ENCODE assay signal across 10 mouse cellular contexts in the genomic region with DNA sequence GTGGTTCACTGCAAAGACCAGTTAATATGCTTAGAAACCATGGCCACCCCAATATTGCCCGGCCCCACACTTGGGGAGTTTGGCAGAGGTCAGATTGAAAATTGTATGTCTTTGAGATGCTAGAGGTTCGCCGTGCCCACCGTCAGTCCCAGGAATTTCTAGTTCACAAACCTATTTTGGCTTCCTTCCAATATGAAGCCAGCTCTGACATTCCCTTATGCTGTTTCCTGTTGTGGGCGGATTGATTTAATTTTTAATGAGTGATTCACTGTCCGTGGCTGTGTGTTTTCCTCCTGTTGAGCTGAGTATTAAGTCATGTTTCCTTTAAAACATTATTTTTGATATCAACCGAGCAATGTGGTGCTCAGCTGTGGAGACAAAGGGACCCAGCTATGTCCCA.
DNase-seq lines count a peak whose midpoint lies in the region; ATAC-seq and TF ChIP-seq lines count a peak whose summit lies in the region.
"Had no signal": no experiment of that assay in that cellular context is flagged by ENCODE, and none has a peak within 500 bp of the region (broad histone marks: within the 10 kb centered on the region; RNA-seq: fewer than 3 reads in every experiment).

No protein-coding gene starts in this region.

- no peaks in the 10 kb centered on the region for H3K27me3 ChIP-seq in hindbrain, embryonic 15.5 days
- no peaks in the 10 kb centered on the region for H3K27me3 ChIP-seq in hindbrain, embryonic 12.5 days
- no peaks in the 10 kb centered on the region for H3K27me3 ChIP-seq in kidney, postnatal 0 days (ENCODE audit: insufficient read depth, low read length)

- TF ChIP-seq CTCF in brain, embryonic 14.5 days (IDR thresholded peaks at IDR 0.05; ENCODE audit: borderline replicate concordance, extremely low read depth, insufficient read depth, insufficient read length), result no peak
- TF ChIP-seq CTCF in kidney, postnatal 0 days (IDR thresholded peaks at IDR 0.05; ENCODE audit: low read depth), result no peak
- TF ChIP-seq CTCF in left cerebral cortex, adult 2 months (IDR thresholded peaks at IDR 0.05), result no peak

- H3K9me3 ChIP-seq in hindbrain, embryonic 15.5 days, result no peaks in the 10 kb centered on the region
- H3K9me3 ChIP-seq in hindbrain, embryonic 12.5 days (replicated peaks), result no peaks in the 10 kb centered on the region
- H3K9me3 ChIP-seq in kidney, postnatal 0 days (replicated peaks; ENCODE audit: low read length), result no peaks in the 10 kb centered on the region

- no peak overlapping the region for H3K4me2 ChIP-seq in hindbrain, embryonic 15.5 days
- H3K4me2 ChIP-seq in hindbrain, embryonic 12.5 days (replicated peaks), result no peak overlapping the region
- H3K4me2 ChIP-seq in kidney, postnatal 0 days (ENCODE audit: low read length), result no peak overlapping the region

- intact Hi-C loops in left cerebral cortex, adult 2 months (cut with DNase I), result no loop called here

- DNase-seq in 3T3-L1 (ENCODE audit: low read depth, low spot score), result peak; percentile 74
- DNase-seq in brain, embryonic 14.5 days (ENCODE audit: low read depth), result peak; percentile 40
- peak; percentile 48 for DNase-seq in kidney, postnatal 0 days (ENCODE audit: low spot score)
- DNase-seq in left cerebral cortex, adult 2 months (ENCODE audit: extremely low spot score in 1 of 2, low spot score in 2 of 2), result no peak
- DNase-seq in urinary bladder, postnatal 36 days (ENCODE audit: low spot score in 2 of 2), result no peak
- DNase-seq in thymus, postnatal 36 days, result no peak
- DNase-seq: adrenal gland, adult 8-10 months; right cerebral cortex, postnatal 14 days had no signal

- 38% methylated on average over 7 of the region's 7 CpGs for WGBS in hindbrain, embryonic 15.5 days
- WGBS in hindbrain, embryonic 12.5 days, result 64% methylated on average over 7 of the region's 7 CpGs
- 31% methylated on average over 7 of the region's 7 CpGs for WGBS in kidney, postnatal 0 days

- no peak overlapping the region for H3K4me3 ChIP-seq in hindbrain, embryonic 15.5 days
- no peak overlapping the region for H3K4me3 ChIP-seq in hindbrain, embryonic 12.5 days
- no peak overlapping the region for H3K4me3 ChIP-seq in kidney, postnatal 0 days (replicated peaks; ENCODE audit: low read depth, low read length)
- H3K4me3 ChIP-seq in left cerebral cortex, adult 2 months, result no peak overlapping the region

- H3K36me3 ChIP-seq in hindbrain, embryonic 15.5 days, result no peaks in the 10 kb centered on the region
- H3K36me3 ChIP-seq in hindbrain, embryonic 12.5 days, result no peaks in the 10 kb centered on the region
- H3K36me3 ChIP-seq in kidney, postnatal 0 days (ENCODE audit: insufficient read depth, low read length), result no peaks in the 10 kb centered on the region

- ATAC-seq in hindbrain, embryonic 15.5 days (ENCODE audit: low FRiP score, low read depth), result no peak
- no peak for ATAC-seq in hindbrain, embryonic 12.5 days (ENCODE audit: low FRiP score)
- ATAC-seq in kidney, postnatal 0 days (replicated peaks; ENCODE audit: low FRiP score, low read depth), result no peak

- no peak for TF ChIP-seq POLR2A in brain, embryonic 14.5 days (IDR thresholded peaks at IDR 0.05; ENCODE audit: borderline replicate concordance, extremely low read depth, insufficient read depth, insufficient read length, poor library complexity, severe bottlenecking)

- 0 out of 2 replicates have a peak overlapping the region, but pooled peaks have one; percentile 13 for H3K27ac ChIP-seq in hindbrain, embryonic 15.5 days (replicated peaks)
- H3K27ac ChIP-seq in hindbrain, embryonic 12.5 days, result no peak overlapping the region
- H3K27ac ChIP-seq in kidney, postnatal 0 days, result no peak overlapping the region
- no peak overlapping the region for H3K27ac ChIP-seq in left cerebral cortex, adult 2 months

- no peak overlapping the region; the same call in 1 of the 2 replicates for H3K9ac ChIP-seq in hindbrain, embryonic 15.5 days
- H3K9ac ChIP-seq in hindbrain, embryonic 12.5 days, result no peak overlapping the region
- H3K9ac ChIP-seq in kidney, postnatal 0 days (ENCODE audit: low read depth, low read length), result no peak overlapping the region

- H3K4me1 ChIP-seq in hindbrain, embryonic 15.5 days (replicated peaks), result peaks cover 15% of the 10 kb centered on the region
- peaks cover 20% of the 10 kb centered on the region for H3K4me1 ChIP-seq in hindbrain, embryonic 12.5 days
- 0 out of 2 replicates have a peak, but pooled peaks cover 7% of the 10 kb centered on the region for H3K4me1 ChIP-seq in kidney, postnatal 0 days (replicated peaks; ENCODE audit: insufficient read depth, low read length)

Comparison
In these comparisons a context has a peak if more than half of its experiments do, and no peak if none do; other contexts are left out.
1. DNase-seq: peak in 3T3-L1 (single experiment), brain, embryonic 14.5 days (single experiment) and kidney, postnatal 0 days (single experiment); none in left cerebral cortex, adult 2 months (0 of 2), urinary bladder, postnatal 36 days (0 of 2) and thymus, postnatal 36 days (0 of 2).